Mouse (Mus musculus) ES-Bruce4 (cell line): ENCODE data around the gene Psmb2. TPM values are rescaled to one million over a fixed set of nuclear protein-coding genes. Genes with fewer than 3 reads are reported as not detected.

Experiments
- H3K27ac ChIP-seq: 2 replicates; pipeline ENCODE4 v1.5.1; 2012; ENCODE audit warnings: low read length, inconsistent platforms; ENCODE audit not compliant: insufficient read depth
- H3K27me3 ChIP-seq: 2 replicates; pipeline ENCODE4 v1.6.1; 2012; ENCODE audit warnings: mild to moderate bottlenecking, low read length, inconsistent platforms; ENCODE audit not compliant: control insufficient read depth, poor library complexity, insufficient read depth, severe bottlenecking
- H3K36me3 ChIP-seq: 2 replicates; pipeline ENCODE4 v1.6.1; 2012; ENCODE audit warnings: inconsistent platforms, mild to moderate bottlenecking, low read length, moderate library complexity; ENCODE audit not compliant: control insufficient read depth, poor library complexity, insufficient read depth, severe bottlenecking
- H3K4me1 ChIP-seq: one replicate; pipeline ENCODE4 v1.8.1; 2011; ENCODE audit warnings: low read length; ENCODE audit not compliant: control insufficient read depth, insufficient read depth
- H3K4me3 ChIP-seq: 2 replicates; pipeline ENCODE4 v1.5.1; 2011; ENCODE audit warnings: low read depth, mild to moderate bottlenecking, low read length
- H3K9ac ChIP-seq: 2 replicates; pipeline ENCODE4 v1.6.1; 2012; ENCODE audit warnings: low read depth, mild to moderate bottlenecking, inconsistent platforms; ENCODE audit not compliant: poor library complexity, severe bottlenecking
- H3K9me3 ChIP-seq: replicated peaks from 2 replicates; pipeline ENCODE4 v1.6.1; 2012; ENCODE audit warnings: mild to moderate bottlenecking, low read length, inconsistent platforms; ENCODE audit not compliant: control insufficient read depth, poor library complexity, insufficient read depth, severe bottlenecking
- CTCF ChIP-seq: IDR thresholded peaks from one replicate; pipeline ENCODE4 v1.8.1; 2011; ENCODE audit warnings: low read depth, low read length
- EP300 ChIP-seq: IDR thresholded peaks from 2 replicates; pipeline ENCODE4 v1.6.1; 2011; ENCODE audit warnings: low read depth, low read length; ENCODE audit not compliant: insufficient read depth
- POLR2A ChIP-seq: IDR thresholded peaks from one replicate; pipeline ENCODE4 v1.8.1; 2011; ENCODE audit warnings: low read length; ENCODE audit not compliant: insufficient read depth
- polyA plus RNA-seq: library from polyadenylated mRNA; stranded (reverse); fragments of >200 nt; gene quantifications from 2 replicates; pipeline ENCODE4 v1.2.4, GENCODE M21; 2011; ENCODE audit warnings: low read depth; ENCODE audit not compliant: missing spikeins, insufficient read depth, insufficient read length

The Psmb2 gene
- polyA plus RNA-seq, 1 experiment = 339 TPM

GRCm38 (mm10) chr4:126741448-126741847 is 64.0 kb downstream of the Psmb2 start:
- H3K9ac ChIP-seq = no peak overlapping the region
- H3K27ac ChIP-seq = no peak overlapping the region
- no peaks in the 10 kb centered on the region for H3K27me3 ChIP-seq

GRCm38 (mm10) chr4:126742976-126743375 is 65.5 kb downstream of the Psmb2 start:
- Histone ChIP-seq H3K36me3 (no peaks in the 10 kb centered on the region), H3K4me1 (peaks cover 2% of the 10 kb centered on the region), H3K27me3 (no peaks in the 10 kb centered on the region), H3K4me3 (no peak overlapping the region), H3K9me3 (no peaks in the 10 kb centered on the region), H3K9ac (no peak overlapping the region), H3K27ac (no peak overlapping the region)
- no peak for TF ChIP-seq POLR2A
- no peak for TF ChIP-seq CTCF
- TF ChIP-seq EP300 = no peak

More at GRCm38 (mm10) chr4:126741448-126741847, 64.0 kb downstream of the Psmb2 start:
- no peaks in the 10 kb centered on the region for H3K9me3 ChIP-seq
- TF ChIP-seq POLR2A (no peak), CTCF (peak; percentile 84), EP300 (no peak)
- H3K4me1 ChIP-seq = peaks cover 2% of the 10 kb centered on the region
- no peak overlapping the region for H3K4me3 ChIP-seq
- no peaks in the 10 kb centered on the region for H3K36me3 ChIP-seq

DNA sequence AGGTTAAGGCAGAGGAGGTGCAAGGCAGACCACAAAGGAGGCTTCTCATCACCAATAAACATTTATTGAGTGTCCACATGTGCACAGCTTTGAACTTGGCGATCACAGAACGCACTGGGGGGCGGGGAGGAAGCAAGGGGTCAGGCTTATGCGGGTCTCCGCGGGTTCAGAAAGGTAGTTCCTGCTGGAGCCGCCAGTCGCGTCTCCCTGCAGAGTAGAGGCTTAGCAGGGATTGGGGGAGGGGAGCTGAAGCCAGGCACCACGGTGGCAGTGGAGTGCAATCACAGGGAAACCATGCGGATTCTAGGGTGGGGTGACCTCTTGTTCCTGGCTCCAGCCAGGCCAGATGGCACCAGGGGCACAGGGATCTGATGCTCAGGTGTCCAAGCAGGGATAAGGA is 66.3 kb downstream of the Psmb2 start:
- Histone ChIP-seq H3K4me3 (no peak overlapping the region), H3K27me3 (no peaks in the 10 kb centered on the region), H3K4me1 (peaks cover 2% of the 10 kb centered on the region), H3K9ac (no peak overlapping the region), H3K36me3 (no peaks in the 10 kb centered on the region; the same call in 1 of the 2 replicates), H3K27ac (no peak overlapping the region), H3K9me3 (no peaks in the 10 kb centered on the region)
- no peak for TF ChIP-seq POLR2A
- TF ChIP-seq EP300 = no peak
- TF ChIP-seq CTCF = no peak

GRCm38 (mm10) chr4:126744831-126745230 is 67.4 kb downstream of the Psmb2 start:
- no peak for TF ChIP-seq EP300
- no peak for TF ChIP-seq POLR2A
- Histone ChIP-seq H3K9me3 (no peaks in the 10 kb centered on the region), H3K4me3 (peak overlapping the region; percentile 15), H3K27me3 (no peaks in the 10 kb centered on the region), H3K36me3 (no peaks in the 10 kb centered on the region; the same call in 1 of the 2 replicates), H3K27ac (no peak overlapping the region), H3K4me1 (peaks cover under 1% of the 10 kb centered on the region), H3K9ac (0 out of 2 replicates have a peak overlapping the region, but pooled peaks have one; percentile 10)

- no peaks in the 10 kb centered on the region for H3K27me3 ChIP-seq
These were observed 68.2 kb downstream of the Psmb2 start for GRCm38 (mm10) chr4:126745506-126746193.

GRCm38 (mm10) chr4:126746194-126746840 is 68.9 kb downstream of the Psmb2 start:
- H3K27ac ChIP-seq = no peak overlapping the region

More at GRCm38 (mm10) chr4:126745506-126746193, 68.2 kb downstream of the Psmb2 start:
- no peaks in the 10 kb centered on the region for H3K4me1 ChIP-seq
- H3K27ac ChIP-seq = no peak overlapping the region
- no peaks in the 10 kb centered on the region; the same call in 1 of the 2 replicates for H3K36me3 ChIP-seq
- no peaks in the 10 kb centered on the region for H3K9me3 ChIP-seq
- TF ChIP-seq POLR2A = no peak
- peak; percentile 66 for TF ChIP-seq CTCF
- no peak overlapping the region for H3K9ac ChIP-seq
- no peak overlapping the region for H3K4me3 ChIP-seq

More at GRCm38 (mm10) chr4:126746194-126746840, 68.9 kb downstream of the Psmb2 start:
- no peaks in the 10 kb centered on the region; the same call in 1 of the 2 replicates for H3K36me3 ChIP-seq
- no peak for TF ChIP-seq POLR2A
- TF ChIP-seq EP300 = no peak
- TF ChIP-seq CTCF = no peak
- H3K4me1 ChIP-seq = no peaks in the 10 kb centered on the region
- no peaks in the 10 kb centered on the region for H3K9me3 ChIP-seq
- no peak overlapping the region for H3K4me3 ChIP-seq
- H3K27me3 ChIP-seq = no peaks in the 10 kb centered on the region
- H3K9ac ChIP-seq = no peak overlapping the region
